In the genomic region with DNA sequence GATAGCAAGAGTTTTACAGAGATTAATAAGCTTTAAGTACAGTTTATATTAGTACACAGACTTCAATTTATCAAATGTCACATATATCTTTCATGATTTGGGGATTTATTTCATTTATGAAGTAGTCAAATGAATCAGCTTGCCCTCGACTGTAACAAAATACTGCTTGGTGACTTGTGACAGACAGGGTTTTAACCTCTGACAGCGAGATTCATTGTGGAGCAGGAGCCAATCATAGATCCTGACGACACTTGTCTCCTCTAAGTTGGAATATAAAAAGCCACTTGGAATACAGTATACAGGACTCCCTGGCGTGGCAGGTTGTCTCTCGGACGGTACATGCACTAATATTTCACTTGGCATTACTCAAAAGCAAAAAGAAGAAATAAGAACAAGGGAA, we compare ENCODE assay signal across 13 mouse cellular contexts. TPM values are rescaled to one million over a fixed set of nuclear protein-coding genes. Genes with fewer than 3 reads are reported as not detected.
A peak's percentile ranks its signal among the peaks of the same experiment; 100 is the strongest.
DNase-seq lines count a peak whose midpoint lies in the region; ATAC-seq and TF ChIP-seq lines count a peak whose summit lies in the region.
"Had no signal": no experiment of that assay in that cellular context is flagged by ENCODE, and none has a peak within 500 bp of the region (broad histone marks: within the 10 kb centered on the region; RNA-seq: fewer than 3 reads in every experiment).

Gene Mstn, plus strand, starts transcription at position 301 of the 400 bp plus-strand sequence.

- H3K4me3 ChIP-seq in forebrain, embryonic 10.5 days: no peak within 1 kb of the TSS
- H3K4me3 ChIP-seq in forebrain, embryonic 12.5 days (replicated peaks): no peak within 1 kb of the TSS
- H3K4me3 ChIP-seq in liver, postnatal 0 days (ENCODE audit: low read depth, low read length): no peak within 1 kb of the TSS
- no peak within 1 kb of the TSS for H3K4me3 ChIP-seq in liver, embryonic 12.5 days
- H3K4me3 ChIP-seq in hindbrain, postnatal 0 days (ENCODE audit: low read length): no peak within 1 kb of the TSS
- 0 out of 2 replicates have a peak within 1 kb of the TSS, but pooled peaks have one; percentile 7 for H3K4me3 ChIP-seq in stomach, embryonic 16.5 days (replicated peaks; ENCODE audit: low read length)

- H3K4me1 ChIP-seq in forebrain, embryonic 10.5 days: peaks cover 24% of the 10 kb centered on the region
- H3K4me1 ChIP-seq in forebrain, embryonic 12.5 days: peaks cover 5% of the 10 kb centered on the region; the same call in 1 of the 2 replicates
- H3K4me1 ChIP-seq in liver, postnatal 0 days (ENCODE audit: insufficient read depth): 0 out of 2 replicates have a peak, but pooled peaks cover 3% of the 10 kb centered on the region
- no peaks in the 10 kb centered on the region for H3K4me1 ChIP-seq in liver, embryonic 12.5 days
- no peaks in the 10 kb centered on the region for H3K4me1 ChIP-seq in hindbrain, postnatal 0 days (ENCODE audit: insufficient read depth, low read length)
- peaks cover 9% of the 10 kb centered on the region; the same call in 1 of the 2 replicates for H3K4me1 ChIP-seq in stomach, embryonic 16.5 days (ENCODE audit: control insufficient read depth, insufficient read depth, low read length)

- no peaks in the 10 kb centered on the region for H3K36me3 ChIP-seq in forebrain, embryonic 10.5 days (replicated peaks)
- no peaks in the 10 kb centered on the region for H3K36me3 ChIP-seq in forebrain, embryonic 12.5 days (replicated peaks)
- no peaks in the 10 kb centered on the region for H3K36me3 ChIP-seq in liver, postnatal 0 days (replicated peaks; ENCODE audit: insufficient read depth, low read length)
- no peaks in the 10 kb centered on the region for H3K36me3 ChIP-seq in liver, embryonic 12.5 days
- no peaks in the 10 kb centered on the region for H3K36me3 ChIP-seq in hindbrain, postnatal 0 days (ENCODE audit: insufficient read depth, low read length)
- no peaks in the 10 kb centered on the region for H3K36me3 ChIP-seq in stomach, embryonic 16.5 days (ENCODE audit: control insufficient read depth, insufficient read depth, low read length)

- no peak for ATAC-seq in forebrain, embryonic 12.5 days (ENCODE audit: low FRiP score)
- no peak for ATAC-seq in liver, postnatal 0 days
- no peak for ATAC-seq in liver, embryonic 12.5 days
- no peak for ATAC-seq in hindbrain, postnatal 0 days
- no peak for ATAC-seq in stomach, embryonic 16.5 days (ENCODE audit: insufficient read depth, low FRiP score)

- H3K9me3 ChIP-seq in forebrain, embryonic 10.5 days: no peaks in the 10 kb centered on the region
- H3K9me3 ChIP-seq in forebrain, embryonic 12.5 days: no peaks in the 10 kb centered on the region
- H3K9me3 ChIP-seq in liver, postnatal 0 days (ENCODE audit: low read length): no peaks in the 10 kb centered on the region
- H3K9me3 ChIP-seq in liver, embryonic 12.5 days (replicated peaks): no peaks in the 10 kb centered on the region
- no peaks in the 10 kb centered on the region for H3K9me3 ChIP-seq in hindbrain, postnatal 0 days (ENCODE audit: low read length)
- H3K9me3 ChIP-seq in stomach, embryonic 16.5 days (replicated peaks; ENCODE audit: control insufficient read depth, low read length): no peaks in the 10 kb centered on the region

- no peak for DNase-seq in forebrain, embryonic 10.5 days (ENCODE audit: extremely low spot score, low spot score)
- no peak for DNase-seq in liver, postnatal 0 days
- no peak for DNase-seq in hindbrain, postnatal 0 days (ENCODE audit: low spot score)
- no peak for DNase-seq in layer of hippocampus, adult 11-12 months (ENCODE audit: low spot score)
- DNase-seq in lung, postnatal 4 days: no peak
- DNase-seq: heart, postnatal 10 days; kidney, postnatal 14 days; left cerebral cortex, postnatal 4 days had no signal

- no peak for TF ChIP-seq CTCF in liver, postnatal 0 days (IDR thresholded peaks at IDR 0.05; ENCODE audit: low read depth)
- TF ChIP-seq CTCF in hindbrain, postnatal 0 days (IDR thresholded peaks at IDR 0.05; ENCODE audit: low read depth): no peak

- WGBS in forebrain, embryonic 10.5 days: 73% methylated on average over 6 of the region's 6 CpGs
- 69% methylated on average over 6 of the region's 6 CpGs for WGBS in forebrain, embryonic 12.5 days
- 76% methylated on average over 6 of the region's 6 CpGs for WGBS in liver, postnatal 0 days (ENCODE audit: insufficient replicate concordance)
- WGBS in liver, embryonic 12.5 days (ENCODE audit: insufficient replicate concordance): 64% methylated on average over 6 of the region's 6 CpGs
- WGBS in hindbrain, postnatal 0 days: 46% methylated on average over 6 of the region's 6 CpGs
- 49% methylated on average over 6 of the region's 6 CpGs for WGBS in stomach, embryonic 16.5 days

- H3K27me3 ChIP-seq in forebrain, embryonic 10.5 days (ENCODE audit: poor library complexity, severe bottlenecking): no peaks in the 10 kb centered on the region
- no peaks in the 10 kb centered on the region for H3K27me3 ChIP-seq in forebrain, embryonic 12.5 days
- H3K27me3 ChIP-seq in liver, postnatal 0 days (ENCODE audit: insufficient read depth, low read length): no peaks in the 10 kb centered on the region
- H3K27me3 ChIP-seq in liver, embryonic 12.5 days (replicated peaks): no peaks in the 10 kb centered on the region
- H3K27me3 ChIP-seq in hindbrain, postnatal 0 days (ENCODE audit: insufficient read depth, low read length): no peaks in the 10 kb centered on the region
- H3K27me3 ChIP-seq in stomach, embryonic 16.5 days (ENCODE audit: control insufficient read depth, insufficient read depth, low read length): no peaks in the 10 kb centered on the region

- H3K4me2 ChIP-seq in forebrain, embryonic 12.5 days: no peak within 1 kb of the TSS
- H3K4me2 ChIP-seq in liver, postnatal 0 days (ENCODE audit: low read depth, low read length): peak within 1 kb of the TSS; percentile 23; the same call in 1 of the 2 replicates
- no peak within 1 kb of the TSS for H3K4me2 ChIP-seq in liver, embryonic 12.5 days
- peak within 1 kb of the TSS; percentile 36 for H3K4me2 ChIP-seq in hindbrain, postnatal 0 days (ENCODE audit: low read depth, low read length)
- H3K4me2 ChIP-seq in stomach, embryonic 16.5 days (ENCODE audit: low read depth, low read length): peak within 1 kb of the TSS; percentile 27; the same call in 1 of the 2 replicates

- TF ChIP-seq EP300 in liver, postnatal 0 days (IDR thresholded peaks at IDR 0.05; ENCODE audit: low read depth): no peak

- H3K9ac ChIP-seq in forebrain, embryonic 12.5 days: no peak within 1 kb of the TSS
- H3K9ac ChIP-seq in liver, postnatal 0 days (replicated peaks): no peak within 1 kb of the TSS
- no peak within 1 kb of the TSS for H3K9ac ChIP-seq in liver, embryonic 12.5 days
- no peak within 1 kb of the TSS for H3K9ac ChIP-seq in hindbrain, postnatal 0 days (replicated peaks; ENCODE audit: low read length)
- no peak within 1 kb of the TSS for H3K9ac ChIP-seq in stomach, embryonic 16.5 days (ENCODE audit: low read length)

- peak within 1 kb of the TSS; percentile 52; the same call in 1 of the 2 replicates for H3K27ac ChIP-seq in forebrain, embryonic 10.5 days
- H3K27ac ChIP-seq in forebrain, embryonic 12.5 days: no peak within 1 kb of the TSS
- H3K27ac ChIP-seq in liver, postnatal 0 days (ENCODE audit: low read depth): no peak within 1 kb of the TSS
- H3K27ac ChIP-seq in liver, embryonic 12.5 days: no peak within 1 kb of the TSS
- no peak within 1 kb of the TSS for H3K27ac ChIP-seq in hindbrain, postnatal 0 days
- no peak within 1 kb of the TSS for H3K27ac ChIP-seq in stomach, embryonic 16.5 days (ENCODE audit: low read length)

RNA-seq across cellular contexts. Expression of gene Mstn, which starts in this region (rescaled TPM):
- 1.3 and 2.7 TPM in 2 replicates for polyA plus RNA-seq in forebrain, embryonic 10.5 days (2016; fragmentation: Nextera tagmentation; extraction: Ambion mirVana)
- 0.22 and 0.32 TPM in 2 replicates for polyA plus RNA-seq in forebrain, embryonic 12.5 days (2016; fragmentation: Nextera tagmentation; extraction: Ambion mirVana)
- polyA plus RNA-seq in liver, postnatal 0 days (2015; fragmentation: Nextera tagmentation; extraction: Ambion mirVana): 0.04 and 0.19 TPM in 2 replicates
- 0.07 and 0.22 TPM in 2 replicates for polyA plus RNA-seq in liver, embryonic 12.5 days (2016; fragmentation: Nextera tagmentation; extraction: Ambion mirVana)
- 0.11 and 0.31 TPM in 2 replicates for total RNA-seq in hindbrain, postnatal 0 days (2014; rRNA removed)
- 0.32 and 0.39 TPM in 2 replicates for polyA plus RNA-seq in hindbrain, postnatal 0 days (2015; fragmentation: Nextera tagmentation; extraction: Ambion mirVana)
- 1.1 TPM in 1 of 2 replicates, not detected in the other for polyA plus RNA-seq in stomach, embryonic 16.5 days (2015; fragmentation: Nextera tagmentation; extraction: Ambion mirVana)
- total RNA-seq: heart, postnatal 10 days; MEL had no signal
- polyA plus RNA-seq: spleen, adult 2 months had no signal

Comparison
In these comparisons a context has a peak if more than half of its experiments do, and no peak if none do; other contexts are left out.
1. H3K4me2 ChIP-seq: peak in liver, postnatal 0 days (single experiment), hindbrain, postnatal 0 days (single experiment) and stomach, embryonic 16.5 days (single experiment); none in forebrain, embryonic 12.5 days (single experiment) and liver, embryonic 12.5 days (single experiment).